Mouse (Mus musculus) heart, adult 8-10 months (tissue): ENCODE data around the gene Elk4. TPM values are rescaled to one million over a fixed set of nuclear protein-coding genes. Genes with fewer than 3 reads are reported as not detected.
A peak's percentile ranks its signal among the peaks of the same experiment; 100 is the strongest.

Experiments used
- DNase-seq: peaks from one replicate; pipeline ENCODE4 v3.0.0; 2022; ENCODE audit warnings: low spot score
- total RNA-seq, 4 experiments: library from RNA; stranded (reverse); gene quantifications; 2 replicates each; pipeline ENCODE4 v1.2.4; 2022

Gene Elk4
- 10 to 100 TPM; 62.5 to 79.4 (median 76.0) TPM for total RNA-seq

- peak; percentile 92 for DNase-seq
Measured at GRCm38 (mm10) chr1:132007282-132007815, at the start of gene Elk4. TSS of gene Elk4 (plus strand) at chr1:132007607.

GRCm38 (mm10) chr1:131961004-131961403 is 46.4 kb upstream of the Elk4 start:
- no peak for DNase-seq

- no peak for DNase-seq
Measured at GRCm38 (mm10) chr1:131962606-131963084, 44.8 kb upstream of the Elk4 start, which contains the start of gene Slc45a3. TSS of gene Slc45a3 (plus strand) at chr1:131962967.

- DNase-seq, result no peak
Measured at GRCm38 (mm10) chr1:131963085-131963951, 44.1 kb upstream of the Elk4 start.

- peak; percentile 71 for DNase-seq
Measured at GRCm38 (mm10) chr1:131964100-131964499, 43.3 kb upstream of the Elk4 start.

- DNase-seq, result no peak
Measured at GRCm38 (mm10) chr1:131964580-131964979, 42.8 kb upstream of the Elk4 start.

GRCm38 (mm10) chr1:131965818-131966217 is 41.6 kb upstream of the Elk4 start:
- DNase-seq, result no peak

GRCm38 (mm10) chr1:131967336-131967735 is 40.1 kb upstream of the Elk4 start:
- DNase-seq, result no peak

GRCm38 (mm10) chr1:131968556-131968955 is 38.9 kb upstream of the Elk4 start:
- no peak for DNase-seq

GRCm38 (mm10) chr1:131968983-131969382 is 38.4 kb upstream of the Elk4 start:
- DNase-seq, result no peak

GRCm38 (mm10) chr1:131969825-131970224 is 37.6 kb upstream of the Elk4 start:
- no peak for DNase-seq

GRCm38 (mm10) chr1:131970322-131970660 is 37.1 kb upstream of the Elk4 start:
- no peak for DNase-seq

- DNase-seq, result no peak
Measured at GRCm38 (mm10) chr1:131970661-131971520, 36.5 kb upstream of the Elk4 start.

GRCm38 (mm10) chr1:131971771-131972497 is 35.5 kb upstream of the Elk4 start:
- DNase-seq, result no peak

GRCm38 (mm10) chr1:131972498-131973334 is 34.7 kb upstream of the Elk4 start:
- DNase-seq, result no peak

- DNase-seq, result no peak
Measured at GRCm38 (mm10) chr1:131973991-131974390, 33.4 kb upstream of the Elk4 start.

GRCm38 (mm10) chr1:131976886-131977285 is 30.5 kb upstream of the Elk4 start:
- DNase-seq, result no peak

GRCm38 (mm10) chr1:131980471-131980870 is 26.9 kb upstream of the Elk4 start:
- no peak for DNase-seq

GRCm38 (mm10) chr1:131981378-131982013 is 25.9 kb upstream of the Elk4 start:
- DNase-seq, result peak; percentile 68

- peak; percentile 75 for DNase-seq
Measured at GRCm38 (mm10) chr1:131982907-131983306, 24.5 kb upstream of the Elk4 start.
